Mouse (Mus musculus) layer of hippocampus, postnatal 14 days (tissue): Measurements from ENCODE around the gene Mier2. TPM values are rescaled to one million over a fixed set of nuclear protein-coding genes. Genes with fewer than 3 reads are reported as not detected.

Experiments
- DNase-seq, 2 experiments: peaks; one replicate each; pipeline ENCODE4 v3.0.0; 2021 to 2022; ENCODE audit warnings: low spot score in 2 of 2, mixed read lengths in 1 of 2
- total RNA-seq, 2 experiments: library from RNA; stranded (reverse); gene quantifications; 2 replicates each; pipeline ENCODE4 v1.2.3; 2021

The Mier2 gene
- total RNA-seq, 2 experiments from 2014 or later = 51.5 to 52.8 TPM

- DNase-seq = no peak
These were observed 22.4 kb upstream of the Mier2 start for GRCm38 (mm10) chr10:79577376-79577775.

- no peak for DNase-seq
These were observed 20.8 kb upstream of the Mier2 start for GRCm38 (mm10) chr10:79575754-79576153.

GRCm38 (mm10) chr10:79574796-79575195, 19.8 kb upstream of the Mier2 start:
- no peak for DNase-seq

GRCm38 (mm10) chr10:79574350-79574749, 19.4 kb upstream of the Mier2 start:
- DNase-seq = no peak

- DNase-seq = no peak
These were observed 18.6 kb upstream of the Mier2 start for GRCm38 (mm10) chr10:79573611-79574010.

GRCm38 (mm10) chr10:79571314-79571713, 16.3 kb upstream of the Mier2 start:
- DNase-seq = no peak

- no peak for DNase-seq
These were observed 14.9 kb upstream of the Mier2 start for GRCm38 (mm10) chr10:79569921-79570320.

- no peak for DNase-seq
These were observed 4.7 kb upstream of the Mier2 start for GRCm38 (mm10) chr10:79559716-79560115.

GRCm38 (mm10) chr10:79557496-79557895, 2.5 kb upstream of the Mier2 start:
- no peak for DNase-seq

GRCm38 (mm10) chr10:79556951-79557350, 2.0 kb upstream of the Mier2 start:
- no peak for DNase-seq

- DNase-seq = no peak
These were observed 282 bp upstream of the Mier2 start for GRCm38 (mm10) chr10:79555238-79555724.

- DNase-seq = no peak
These were observed 1.3 kb downstream of the Mier2 start for GRCm38 (mm10) chr10:79553691-79554090.

GRCm38 (mm10) chr10:79553176-79553575, 1.8 kb downstream of the Mier2 start:
- no peak for DNase-seq

GRCm38 (mm10) chr10:79552531-79552930, 2.5 kb downstream of the Mier2 start:
- DNase-seq = no peak

GRCm38 (mm10) chr10:79550366-79550765, 4.6 kb downstream of the Mier2 start:
- DNase-seq = no peak

GRCm38 (mm10) chr10:79548971-79549723, 5.9 kb downstream of the Mier2 start:
- DNase-seq = no peak

GRCm38 (mm10) chr10:79548546-79548945, 6.5 kb downstream of the Mier2 start:
- no peak for DNase-seq

GRCm38 (mm10) chr10:79547148-79547675, 7.8 kb downstream of the Mier2 start:
- DNase-seq = no peak

GRCm38 (mm10) chr10:79546483-79546882, 8.5 kb downstream of the Mier2 start:
- DNase-seq = no peak

- no peak for DNase-seq
These were observed 9.1 kb downstream of the Mier2 start for GRCm38 (mm10) chr10:79545891-79546290.

GRCm38 (mm10) chr10:79544631-79545030, 10.4 kb downstream of the Mier2 start:
- DNase-seq = no peak

GRCm38 (mm10) chr10:79543884-79544597, 11.0 kb downstream of the Mier2 start:
- no peak for DNase-seq
